Mouse (Mus musculus) left cerebral cortex, adult 18-20 months (tissue): ENCODE measurements around the gene Tmem26. TPM values are rescaled to one million over a fixed set of nuclear protein-coding genes. Genes with fewer than 3 reads are reported as not detected.
"Not testable (repeated sequence)": the region's sequence is repeated elsewhere in the genome, so short reads cannot be mapped to it uniquely, and the experiment has no call there.

Experiments used
- DNase-seq, 2 experiments: peaks; one replicate each; pipeline ENCODE4 v3.0.0; 2021 to 2022; ENCODE audit warnings: low spot score in 2 of 2, mixed read lengths in 1 of 2
- long read RNA-seq, 2 experiments: library from polyadenylated mRNA; stranded (forward); transcript quantifications; one replicate each; pipeline ENCODE4 v2.0.0; 2021
- total RNA-seq, 2 experiments: library from RNA; stranded (reverse); gene quantifications; 2 replicates each; pipeline ENCODE4 v1.2.3; 2021

The Tmem26 gene
- under 1 TPM; 0.12 TPM for total RNA-seq
- long read RNA-seq, experiment 1, partial matches to known transcripts = 0 of 1 reads
- long read RNA-seq, experiment 1, other reads (novel, unspliced or antisense) = 1 of 1 reads
- long read RNA-seq, experiment 2 = 0 reads

DNA sequence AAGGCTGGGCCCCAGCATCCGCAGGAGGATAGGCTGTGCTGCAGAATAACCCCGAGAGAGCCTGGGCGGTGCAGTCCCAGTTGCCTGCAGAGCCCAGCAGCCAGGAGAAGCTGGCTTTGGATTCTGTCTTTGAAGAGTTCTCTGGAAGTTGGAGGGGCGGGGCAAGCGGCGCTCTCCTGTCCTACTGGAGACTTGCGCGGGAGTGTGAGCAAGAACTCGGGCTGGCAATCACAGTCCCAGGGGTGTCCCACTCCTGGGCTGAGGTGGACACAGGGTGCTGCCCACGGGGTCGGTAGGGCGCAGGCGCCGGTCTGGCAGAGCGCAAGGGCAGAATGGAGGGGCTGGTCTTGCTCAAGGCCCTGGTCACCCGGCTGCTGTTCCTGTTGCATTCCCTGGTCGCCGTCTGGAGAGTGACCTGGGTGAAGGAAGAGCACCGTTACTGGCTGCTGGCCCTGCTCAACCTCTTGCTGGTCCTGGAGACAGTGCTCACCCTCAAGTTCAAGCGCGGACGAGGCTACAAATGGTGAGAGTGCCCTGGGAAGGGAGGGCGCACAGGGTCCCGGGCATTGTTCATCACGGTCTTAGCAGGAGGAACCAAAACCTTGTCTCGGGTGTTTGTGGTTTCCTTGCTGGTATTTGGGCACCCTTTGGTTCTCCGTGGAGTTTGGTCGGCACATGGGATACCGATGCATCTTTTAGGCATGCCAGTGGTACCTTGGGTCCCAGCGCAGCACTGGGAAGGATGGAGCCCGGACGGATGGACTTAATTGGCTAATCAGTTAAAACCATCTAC, at the start of gene Tmem26:
TSS of gene Tmem26 (plus strand) at position 79 of the 793 bp plus-strand sequence.
- DNase-seq = no peak

DNA sequence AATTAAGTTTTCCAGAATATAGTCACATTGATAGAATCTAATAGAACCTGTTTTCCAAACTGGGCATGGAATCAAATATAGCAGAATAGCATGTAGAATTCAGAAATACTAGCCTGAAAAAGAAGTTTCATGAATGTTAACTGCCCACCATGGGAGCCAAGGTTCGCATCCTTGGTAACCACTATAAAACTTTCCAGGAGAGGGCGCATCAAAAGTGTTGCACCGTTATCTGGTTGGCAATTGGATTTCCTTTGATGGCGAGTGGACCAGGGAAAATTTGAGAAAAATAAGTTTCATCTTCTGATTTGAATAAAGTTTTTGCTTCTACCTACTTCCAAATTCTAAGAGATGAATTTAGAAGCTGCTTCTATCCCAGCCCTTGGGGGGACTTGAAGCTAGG, 44.8 kb upstream of the Tmem26 start:
- no peak for DNase-seq

DNA sequence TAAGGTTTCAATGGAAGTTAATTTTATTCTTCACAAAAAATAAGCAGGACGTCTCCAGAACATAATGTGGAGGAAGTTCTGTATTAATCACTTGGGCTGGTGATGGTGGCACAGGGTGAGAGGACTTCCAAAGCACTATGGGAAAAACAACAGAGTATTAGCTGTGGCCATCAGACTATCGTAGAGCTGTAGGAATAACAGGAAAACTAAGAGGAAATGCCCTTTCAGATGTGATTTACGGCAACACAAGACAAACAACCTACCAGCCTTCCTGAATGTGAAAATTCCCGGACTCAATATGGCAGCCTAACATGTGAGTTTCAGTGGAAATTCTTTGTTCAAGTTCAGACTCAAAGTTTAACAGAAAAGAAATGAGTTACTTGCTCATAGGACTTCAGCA, 42.2 kb upstream of the Tmem26 start:
- no peak for DNase-seq

DNA sequence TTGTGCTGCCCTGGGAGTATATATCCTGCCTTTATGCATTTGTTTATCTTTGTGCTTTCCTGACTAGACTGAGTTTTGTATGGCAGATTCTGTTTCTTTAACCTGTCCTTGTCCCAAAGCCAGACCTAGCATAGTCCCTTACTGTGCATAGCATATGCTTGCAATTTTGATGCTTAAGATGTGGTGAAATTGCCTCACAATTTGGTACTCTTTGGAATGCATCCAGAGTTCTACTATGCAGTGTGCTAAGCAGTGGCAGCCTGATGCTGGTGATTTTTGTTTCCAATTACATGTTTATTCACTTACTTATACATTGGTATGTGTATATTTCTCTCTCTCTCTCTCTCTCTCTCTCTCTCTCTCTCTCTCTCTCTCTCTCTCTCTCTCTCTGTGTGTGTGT, 37.9 kb upstream of the Tmem26 start:
- DNase-seq = no peak

DNA sequence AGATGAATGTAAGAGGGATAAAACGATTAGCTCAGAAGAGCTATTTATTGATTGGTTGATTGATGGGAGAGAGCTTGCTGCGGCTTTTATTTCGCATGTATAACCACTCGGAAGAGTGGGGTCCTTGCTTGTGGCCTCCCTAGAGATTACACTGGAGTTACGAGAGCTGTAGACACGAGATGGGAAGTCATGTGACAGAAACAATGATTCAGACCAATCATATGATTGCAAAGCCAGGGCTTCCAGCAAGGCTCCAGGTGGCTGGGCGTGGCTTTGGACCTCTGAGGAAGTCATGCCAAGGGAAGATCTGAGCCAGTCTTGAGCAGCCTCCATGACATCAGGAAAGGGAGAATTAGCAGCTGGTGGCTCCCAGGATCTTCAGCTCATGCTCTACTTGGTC, 32.3 kb upstream of the Tmem26 start:
- no peak for DNase-seq

DNA sequence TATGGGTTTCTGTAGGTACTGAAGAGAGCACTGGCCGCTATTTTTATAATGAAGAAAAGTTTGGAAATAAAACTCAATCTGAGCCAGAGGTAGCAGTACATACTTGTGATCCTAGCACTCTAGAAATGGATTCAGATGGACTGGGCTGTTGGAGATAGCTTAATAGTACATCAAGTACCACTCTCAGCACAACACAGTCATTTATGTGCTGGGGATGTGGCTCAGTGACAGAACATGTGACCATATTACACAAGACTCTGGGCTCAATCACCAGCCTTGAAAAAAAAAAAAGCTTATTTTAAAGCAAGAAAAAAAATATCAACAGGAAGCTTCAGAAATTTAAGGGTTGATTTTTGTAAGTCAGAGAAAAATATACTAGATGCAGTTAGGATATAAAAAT, 31.0 kb upstream of the Tmem26 start:
- DNase-seq = no peak

DNA sequence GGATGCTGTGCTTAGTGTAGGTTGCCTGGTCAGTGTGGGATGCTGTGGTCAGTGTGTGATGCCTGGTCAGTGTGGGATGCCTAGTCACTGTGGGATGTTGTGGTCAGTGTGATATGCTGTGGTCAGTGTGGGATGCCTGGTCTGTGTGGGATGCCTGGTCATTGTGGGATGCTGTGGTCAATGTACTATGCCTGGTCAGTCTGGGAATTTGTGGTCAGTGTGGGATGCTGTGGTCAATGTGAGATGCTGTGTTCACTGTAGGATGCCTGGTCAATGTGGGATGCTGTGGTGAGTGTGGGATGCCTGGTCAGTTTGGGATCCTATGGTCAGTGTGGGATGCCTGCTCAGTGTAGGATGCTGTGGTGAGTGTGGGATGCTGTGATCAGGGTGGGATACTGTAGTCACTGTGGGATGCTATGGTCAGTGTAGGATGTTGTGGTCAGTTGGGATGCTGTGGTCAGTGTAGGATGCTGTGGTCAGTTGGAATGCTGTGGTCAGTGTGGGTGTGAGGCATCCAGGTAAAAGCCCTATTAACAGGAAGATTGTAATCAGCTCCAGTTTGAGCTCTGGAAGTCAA, 27.6 kb upstream of the Tmem26 start:
- no peak for DNase-seq

DNA sequence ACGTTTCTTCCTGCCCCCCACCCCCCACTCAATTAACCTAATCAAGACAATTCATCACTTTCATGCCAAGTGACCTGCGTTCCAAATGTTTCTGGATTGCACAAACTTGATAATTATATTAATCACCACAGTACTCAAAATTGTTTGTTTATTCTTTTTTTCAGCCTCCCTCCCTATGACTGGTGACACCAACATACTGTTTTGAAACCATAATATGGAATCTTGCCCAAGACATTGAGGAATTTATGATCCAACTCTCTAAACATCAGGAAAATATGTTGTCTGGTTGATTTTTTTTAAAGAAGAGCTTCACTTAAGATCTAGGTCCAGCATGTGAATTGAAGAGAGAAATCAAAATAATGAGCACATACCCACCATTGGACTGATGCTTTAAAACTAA, 19.2 kb upstream of the Tmem26 start:
- DNase-seq = no peak

DNA sequence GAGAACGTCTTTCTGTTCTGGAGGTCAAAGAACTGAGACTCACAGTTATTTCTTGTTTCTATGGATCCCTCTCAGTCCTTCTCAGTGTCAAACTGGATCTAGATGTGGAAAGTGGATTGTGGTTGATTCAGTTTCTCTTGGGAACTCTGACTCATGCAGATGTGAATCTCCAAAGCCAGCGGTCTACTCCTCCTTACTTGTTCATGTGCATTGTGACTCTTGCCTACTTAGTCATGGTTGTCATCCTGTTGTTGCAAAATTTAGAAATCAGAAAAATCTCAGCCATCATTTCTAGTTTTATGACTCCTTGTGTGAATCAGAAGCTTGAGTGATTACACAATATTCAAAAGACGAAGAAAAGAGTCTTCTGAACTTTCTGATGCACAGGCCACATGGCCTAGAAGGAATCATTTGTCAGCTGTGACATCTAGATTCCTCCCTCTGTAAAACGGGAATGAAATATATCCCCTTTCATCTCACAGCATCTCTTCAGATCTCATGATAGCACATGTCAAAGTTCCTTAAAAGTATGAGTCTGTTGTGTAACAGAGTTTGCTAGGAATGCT, 17.9 kb upstream of the Tmem26 start:
- no peak for DNase-seq

DNA sequence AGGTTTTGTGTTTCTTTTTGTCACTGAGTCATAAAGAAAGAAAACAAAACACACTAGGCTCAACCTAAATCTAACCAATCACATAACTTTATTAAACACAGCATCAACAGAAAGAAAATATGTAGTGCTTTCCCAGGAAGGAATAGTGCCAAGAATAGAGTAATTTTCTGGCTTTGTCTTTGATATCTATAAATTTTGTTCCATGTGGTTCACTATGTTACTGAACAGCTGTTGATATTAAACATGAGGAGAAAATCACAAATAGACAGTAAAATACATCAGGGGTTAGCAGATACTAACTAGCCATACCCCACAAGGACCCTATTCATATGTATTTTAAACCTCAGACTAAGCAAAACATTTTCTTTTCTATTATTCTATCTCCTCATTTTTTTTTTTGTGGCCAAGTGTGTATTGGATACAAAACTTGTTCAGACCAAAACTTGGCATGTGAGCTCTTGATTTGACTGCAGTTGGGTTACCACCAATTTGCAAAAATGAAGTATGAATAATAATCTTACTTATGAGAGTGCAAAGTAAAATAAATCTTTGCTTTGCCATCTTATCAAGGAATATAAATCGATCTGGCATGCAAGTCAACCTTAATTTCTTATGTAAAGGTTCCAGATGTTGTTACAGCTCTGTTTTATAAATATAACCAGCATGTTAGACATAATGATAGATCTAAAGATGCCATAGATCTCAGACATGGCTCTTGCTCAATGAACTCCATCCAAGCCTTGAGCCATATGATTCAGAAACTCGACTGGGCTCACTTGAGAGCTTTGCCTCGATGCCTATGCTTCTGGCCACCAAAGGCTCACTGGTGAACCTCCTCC, 16.2 kb upstream of the Tmem26 start:
- DNase-seq = no peak

DNA sequence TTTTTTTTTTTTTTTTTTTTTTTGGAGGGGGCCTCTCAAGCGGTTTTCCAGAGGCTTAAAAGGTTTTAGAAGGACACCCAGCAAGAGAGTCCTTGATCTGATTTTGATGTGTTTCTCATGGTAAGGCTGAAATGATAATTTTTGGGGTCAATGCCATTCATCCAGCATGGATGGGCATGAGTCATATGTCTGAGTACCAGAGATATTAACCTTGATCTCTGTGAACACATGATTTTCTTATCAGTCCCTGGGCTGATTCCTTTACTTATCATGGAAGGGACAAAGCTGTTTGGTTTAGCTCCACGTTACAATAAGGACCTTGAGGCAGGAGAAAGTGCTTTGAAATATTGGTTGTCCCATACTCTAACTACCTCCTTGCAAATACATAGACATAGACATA, 10.5 kb upstream of the Tmem26 start:
- no peak for DNase-seq

DNA sequence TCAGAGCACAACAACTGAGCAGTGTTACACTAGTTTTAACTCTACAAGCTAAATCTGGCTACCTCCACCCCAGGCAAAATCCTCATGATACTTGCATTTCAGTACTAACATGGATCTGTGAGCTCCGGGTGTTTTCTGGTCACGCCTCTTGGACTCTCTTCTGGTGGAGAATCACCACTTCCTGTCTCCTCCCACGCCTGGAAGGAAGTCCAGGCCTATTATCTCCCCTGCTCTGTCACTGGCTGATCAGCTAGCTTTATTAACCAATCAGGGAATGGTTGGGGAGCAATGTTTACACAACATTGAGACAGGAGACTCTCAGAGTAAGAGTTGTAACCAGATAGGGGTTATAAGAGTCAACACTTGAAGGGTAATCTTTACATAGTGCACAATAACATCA, 9.1 kb upstream of the Tmem26 start:
- no peak for DNase-seq

DNA sequence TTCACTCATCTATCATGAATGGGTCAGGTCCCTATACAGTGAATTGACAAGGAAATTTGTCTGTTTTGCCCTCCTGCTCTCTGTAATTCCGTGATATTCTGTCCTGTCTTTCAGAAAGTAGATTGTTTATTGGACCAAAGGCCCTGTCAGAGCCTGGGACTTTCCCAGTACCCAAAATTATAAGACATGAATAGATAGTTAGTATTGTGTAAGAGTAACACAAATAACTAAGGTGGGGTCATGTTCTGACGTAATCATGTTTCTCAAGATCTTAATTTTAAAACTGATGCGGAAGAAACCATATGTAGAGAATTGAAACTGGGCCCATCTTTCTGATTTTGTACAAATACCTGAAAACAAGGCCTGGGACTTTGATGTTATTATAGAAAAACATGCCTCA, 8.1 kb upstream of the Tmem26 start:
- no peak for DNase-seq

DNA sequence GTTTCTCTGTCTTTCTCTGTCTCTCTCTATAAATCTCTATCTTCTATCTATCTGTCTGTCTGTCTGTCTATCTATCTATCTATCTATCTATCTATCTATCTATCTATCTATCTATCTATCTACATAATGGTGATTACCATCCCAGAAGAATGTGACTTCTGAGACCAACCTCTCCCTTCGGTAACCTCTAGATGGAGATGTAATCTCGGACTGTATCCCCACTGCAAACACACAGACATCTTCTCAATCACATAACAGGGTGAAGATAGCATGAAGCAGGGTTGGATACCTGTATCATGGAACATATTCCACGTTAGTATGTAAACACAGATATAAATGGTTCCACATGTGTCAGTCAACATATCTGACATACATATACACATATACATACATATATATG, 5.1 kb upstream of the Tmem26 start:
- no peak for DNase-seq

DNA sequence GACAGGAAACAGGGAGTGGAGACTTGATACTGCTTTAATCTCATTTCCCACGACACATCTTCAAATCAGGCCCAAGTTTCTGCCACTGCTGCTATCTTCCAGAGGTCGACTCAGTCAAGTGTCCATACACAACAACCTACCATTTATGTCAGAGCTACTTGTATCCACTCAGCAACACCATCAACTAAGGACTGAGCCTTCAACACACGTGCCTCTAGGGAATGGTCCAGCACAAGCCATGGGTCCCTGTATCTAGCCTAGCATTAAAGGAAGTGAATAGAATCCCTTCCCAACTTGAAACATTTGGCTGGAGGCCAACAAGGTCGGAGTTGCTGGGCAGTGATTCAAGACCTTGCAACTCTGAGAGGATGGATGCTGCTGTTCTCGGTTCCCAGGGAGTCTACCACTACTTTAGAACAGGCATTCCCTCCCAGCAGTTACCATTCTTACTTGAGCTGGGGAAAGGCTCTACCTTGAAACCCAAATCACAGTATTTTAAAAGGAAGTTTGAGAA, 2.5 kb upstream of the Tmem26 start:
- no peak for DNase-seq

DNA sequence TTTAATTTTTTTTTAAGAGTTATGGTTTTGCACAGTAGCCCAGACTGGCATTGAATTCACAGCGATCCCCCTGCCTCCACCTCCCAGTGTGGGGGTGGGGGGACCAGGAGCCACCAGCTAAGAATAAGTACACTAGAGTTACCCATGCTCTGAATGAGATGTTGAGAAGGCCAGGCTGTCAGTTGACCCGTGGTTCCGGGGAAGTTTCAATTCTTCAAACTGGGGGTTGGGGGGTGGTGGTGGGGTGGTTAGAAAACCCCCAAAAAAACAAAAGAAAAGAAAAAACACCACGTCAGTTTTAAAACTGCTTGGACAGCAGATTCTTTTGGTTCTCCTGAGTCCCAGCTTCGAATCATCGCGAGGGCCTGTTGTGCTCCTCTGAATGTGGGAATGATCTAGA, 431 bp upstream of the Tmem26 start:
- no peak for DNase-seq

DNA sequence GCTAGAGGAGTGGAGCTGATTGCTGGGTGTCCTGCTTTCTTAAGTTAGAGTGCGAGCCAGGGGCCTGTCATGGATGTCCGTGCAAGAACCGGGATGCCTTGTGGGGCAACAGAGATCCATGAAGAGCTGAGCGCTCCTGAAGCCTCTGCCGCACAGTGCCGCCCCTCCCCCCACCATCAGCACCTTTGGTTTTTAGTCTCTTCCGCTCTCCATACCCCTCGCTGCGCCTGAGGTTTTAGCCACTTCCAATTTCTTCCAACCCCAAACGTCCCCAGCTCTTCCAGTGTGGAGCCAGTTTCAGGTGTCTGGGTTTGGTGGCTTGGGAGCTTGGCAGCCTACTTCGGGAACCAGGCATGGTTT, 895 bp downstream of the Tmem26 start:
- peak in 1 of 2 experiments; percentile 8 for DNase-seq

DNA sequence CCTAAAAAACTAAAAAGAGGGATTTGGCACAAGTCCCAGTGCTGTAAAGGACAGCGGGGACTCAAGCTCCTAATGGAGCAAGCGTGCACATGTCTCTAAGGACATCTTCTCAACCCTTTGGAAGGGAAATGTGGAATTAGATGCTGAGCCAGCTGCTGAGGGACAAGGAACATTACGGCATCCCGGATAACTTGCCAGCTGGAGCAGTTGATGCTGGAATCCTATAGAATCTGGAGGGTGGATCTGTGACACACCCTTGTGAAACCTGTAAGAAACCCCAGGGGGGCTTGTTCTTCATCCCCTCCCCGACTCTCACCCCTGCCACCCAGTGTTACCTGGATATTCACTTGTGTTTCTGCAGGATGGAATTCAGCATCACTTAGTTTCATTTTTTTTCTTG, 4.0 kb downstream of the Tmem26 start:
- DNase-seq = no peak

DNA sequence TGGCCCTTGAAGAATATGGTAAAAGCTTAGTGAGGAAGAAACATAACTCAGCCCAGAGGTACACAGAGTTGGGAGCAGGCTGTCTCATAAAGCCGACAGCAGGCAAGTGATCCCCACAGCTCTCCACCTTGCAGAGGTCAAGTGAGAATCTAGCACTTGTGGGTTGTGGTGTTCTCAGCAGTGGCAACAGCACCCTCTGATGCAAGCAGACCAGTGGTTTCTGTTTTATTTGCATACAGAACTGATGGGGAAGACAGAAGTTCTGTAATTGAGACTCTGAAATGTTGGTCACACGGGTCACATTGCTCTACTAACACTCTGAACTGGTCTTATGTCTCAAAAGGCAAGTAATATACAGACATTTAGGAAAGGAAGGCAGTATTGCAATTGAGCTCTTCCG, 12.2 kb downstream of the Tmem26 start:
- no peak for DNase-seq

DNA sequence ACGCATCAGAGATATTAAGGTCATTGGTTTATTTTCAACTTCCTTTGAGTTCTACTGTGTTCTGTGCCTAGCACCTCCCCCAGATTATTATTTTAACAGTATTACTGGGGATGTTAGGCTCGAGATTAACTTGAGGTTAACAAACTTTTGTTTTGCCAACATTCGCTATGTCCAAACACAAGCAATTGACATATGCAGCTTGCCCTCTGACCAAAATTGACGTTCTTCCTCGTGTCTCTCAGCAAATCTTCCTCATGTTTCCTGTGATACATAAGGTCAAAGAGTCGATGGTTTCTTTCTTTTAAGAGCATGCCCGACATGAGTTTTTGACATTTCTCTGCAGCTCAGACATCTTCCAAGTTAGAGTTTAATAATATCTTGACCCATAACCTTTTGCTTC, 13.9 kb downstream of the Tmem26 start:
- DNase-seq = no peak

DNA sequence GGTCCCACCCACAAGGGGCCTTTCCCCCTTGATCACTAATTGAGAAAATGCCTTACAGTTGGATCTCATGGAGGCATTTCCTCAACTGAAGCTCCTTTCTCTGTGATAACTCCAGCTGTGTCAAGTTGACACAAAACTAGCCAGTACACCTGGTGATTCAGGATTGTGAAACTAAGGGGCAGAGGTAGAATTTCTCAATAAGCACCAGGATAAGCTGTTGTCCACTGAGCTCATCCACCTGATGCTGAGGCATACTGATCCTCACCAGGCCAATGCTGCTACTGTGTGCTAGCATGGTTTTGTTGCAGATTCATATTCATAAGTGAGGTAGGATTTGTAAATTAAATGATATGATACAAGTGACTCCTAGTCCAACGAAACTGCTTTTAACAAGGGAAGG, 15.5 kb downstream of the Tmem26 start:
- not testable (repeated sequence) for DNase-seq

DNA sequence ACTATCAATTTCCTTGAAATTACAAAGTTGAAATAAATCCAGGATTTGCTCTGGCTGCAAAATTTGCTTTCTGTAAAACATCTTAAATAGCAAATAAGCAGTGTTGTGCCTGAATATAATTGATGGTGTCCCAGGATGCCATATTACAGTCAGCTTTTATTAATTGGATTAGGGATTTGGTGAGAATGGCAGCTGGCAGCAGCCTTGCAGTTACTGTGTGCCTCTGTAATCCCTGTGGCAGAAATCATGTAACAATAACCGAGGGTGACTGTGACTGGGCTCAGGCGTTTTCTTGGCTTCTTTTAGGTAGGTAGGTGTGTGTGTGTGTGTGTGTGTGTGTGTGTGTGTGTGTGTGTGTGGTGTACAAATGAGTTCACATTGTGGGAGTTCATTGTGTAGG, 16.8 kb downstream of the Tmem26 start:
- DNase-seq = no peak
